Mouse (Mus musculus) layer of hippocampus, adult 9-10 months (tissue): ENCODE measurements at regions not wholly inside any gene's neighbourhood (a gene's known extent, or its start where the extent isn't known, plus 50 kb on each side); places are given as distances from the start of the nearest gene placed in this dataset.
"Not testable (repeated sequence)": the region's sequence is repeated elsewhere in the genome, so short reads cannot be mapped to it uniquely, and the experiment has no call there.

Source experiments
- DNase-seq: peaks from one replicate; pipeline ENCODE4 v3.0.0; 2022; ENCODE audit warnings: low spot score

- DNase-seq: not testable (repeated sequence)
Observed at GRCm38 (mm10) chr8:20495542-20495941, 119.2 kb upstream of the Gm21119 start.

- not testable (repeated sequence) for DNase-seq
Observed at GRCm38 (mm10) chr8:20513920-20514319, 100.8 kb upstream of the Gm21119 start.

- DNase-seq: not testable (repeated sequence)
Observed at GRCm38 (mm10) chr8:20516324-20516830, 98.3 kb upstream of the Gm21119 start.

- not testable (repeated sequence) for DNase-seq
Observed at GRCm38 (mm10) chr8:20517551-20517950, 97.2 kb upstream of the Gm21119 start.

- DNase-seq: not testable (repeated sequence)
Observed at GRCm38 (mm10) chr8:20524539-20524938, 90.2 kb upstream of the Gm21119 start.

- DNase-seq: not testable (repeated sequence)
Observed at GRCm38 (mm10) chr8:20529048-20529447, 85.7 kb upstream of the Gm21119 start.

GRCm38 (mm10) chr8:20539031-20539430 is 75.7 kb upstream of the Gm21119 start:
- not testable (repeated sequence) for DNase-seq

GRCm38 (mm10) chr8:20544084-20544483 is 70.6 kb upstream of the Gm21119 start:
- not testable (repeated sequence) for DNase-seq

GRCm38 (mm10) chr8:20545347-20545746 is 69.4 kb upstream of the Gm21119 start:
- DNase-seq: not testable (repeated sequence)

GRCm38 (mm10) chr8:20546401-20546800 is 68.3 kb upstream of the Gm21119 start:
- DNase-seq: not testable (repeated sequence)

GRCm38 (mm10) chr8:20550054-20550778 is 64.5 kb upstream of the Gm21119 start:
- peak; percentile 98 for DNase-seq

GRCm38 (mm10) chr8:20556501-20557181 is 58.1 kb upstream of the Gm21119 start:
- not testable (repeated sequence) for DNase-seq

GRCm38 (mm10) chr8:20557184-20557583 is 57.5 kb upstream of the Gm21119 start:
- not testable (repeated sequence) for DNase-seq

GRCm38 (mm10) chr8:20557609-20558008 is 57.1 kb upstream of the Gm21119 start:
- not testable (repeated sequence) for DNase-seq
